Mouse (Mus musculus) granulocyte monocyte progenitor cell, adult 5-6 weeks (primary cell): Measurements from ENCODE around the gene Kif16b. TPM values are rescaled to one million over a fixed set of nuclear protein-coding genes. Genes with fewer than 3 reads are reported as not detected.

Experiments
- ATAC-seq: replicated peaks from 2 replicates; pipeline ENCODE4 v1.8.0; 2016; ENCODE audit warnings: mild to moderate bottlenecking, moderate TSS enrichment, inconsistent platforms; ENCODE audit not compliant: poor library complexity, severe bottlenecking
- total RNA-seq, 2 experiments: library from RNA; stranded (forward) in 1 of 2; stranded (reverse) in 1 of 2; fragments of 200-712, 200-1000 nt in 1 of 2; fragments of >200 nt in 1 of 2; fragmentation: Nextera tagmentation in 1 of 2; gene quantifications; 2 replicates each; pipeline ENCODE4 v1.2.3; 2014 to 2017

Gene Kif16b
- total RNA-seq, 2 experiments from 2014 or later, result 15.4 to 20.7 TPM

GRCm38 (mm10) chr2:142689496-142689895 is 211.8 kb downstream of the Kif16b start:
- no peak for ATAC-seq

- no peak for ATAC-seq
Measured at GRCm38 (mm10) chr2:142687936-142688514, 213.3 kb downstream of the Kif16b start.

GRCm38 (mm10) chr2:142682965-142683709 is 218.2 kb downstream of the Kif16b start:
- no peak for ATAC-seq

- no peak for ATAC-seq
Measured at GRCm38 (mm10) chr2:142668426-142668825, 232.9 kb downstream of the Kif16b start.

- ATAC-seq, result no peak
Measured at GRCm38 (mm10) chr2:142651591-142651990, 249.7 kb downstream of the Kif16b start.

GRCm38 (mm10) chr2:142648023-142648453 is 253.3 kb downstream of the Kif16b start:
- ATAC-seq, result no peak

GRCm38 (mm10) chr2:142646863-142647262 is 254.5 kb downstream of the Kif16b start:
- no peak for ATAC-seq

GRCm38 (mm10) chr2:142641766-142642165 is 259.6 kb downstream of the Kif16b start:
- ATAC-seq, result no peak

GRCm38 (mm10) chr2:142635606-142636304 is 265.6 kb downstream of the Kif16b start:
- no peak for ATAC-seq

GRCm38 (mm10) chr2:142633996-142634559 is 267.3 kb downstream of the Kif16b start:
- no peak for ATAC-seq

GRCm38 (mm10) chr2:142629523-142630312 is 271.6 kb downstream of the Kif16b start:
- ATAC-seq, result no peak

GRCm38 (mm10) chr2:142625756-142626155 is 275.6 kb downstream of the Kif16b start:
- no peak for ATAC-seq

GRCm38 (mm10) chr2:142625101-142625500 is 276.2 kb downstream of the Kif16b start:
- no peak for ATAC-seq

GRCm38 (mm10) chr2:142624254-142624653 is 277.1 kb downstream of the Kif16b start:
- ATAC-seq, result no peak

- ATAC-seq, result no peak
Measured at GRCm38 (mm10) chr2:142621152-142621551, 280.2 kb downstream of the Kif16b start.

- no peak for ATAC-seq
Measured at GRCm38 (mm10) chr2:142619926-142620325, 281.4 kb downstream of the Kif16b start.

- ATAC-seq, result no peak
Measured at GRCm38 (mm10) chr2:142614535-142614934, 286.8 kb downstream of the Kif16b start.

- ATAC-seq, result no peak
Measured at GRCm38 (mm10) chr2:142612359-142612953, 288.9 kb downstream of the Kif16b start.

- peak; percentile 99 for ATAC-seq
Measured at GRCm38 (mm10) chr2:142611113-142611512, 290.2 kb downstream of the Kif16b start.

GRCm38 (mm10) chr2:142610206-142610605 is 291.1 kb downstream of the Kif16b start:
- ATAC-seq, result no peak
